Mouse (Mus musculus): ENCODE measurements around the gene Slc9a9.

Slc9a9 gene

GRCm38 (mm10) chr9:94838479-94839031 is 168.8 kb downstream of the Slc9a9 start:
- in situ Hi-C loops (cut with MboI): no loop called here

DNA sequence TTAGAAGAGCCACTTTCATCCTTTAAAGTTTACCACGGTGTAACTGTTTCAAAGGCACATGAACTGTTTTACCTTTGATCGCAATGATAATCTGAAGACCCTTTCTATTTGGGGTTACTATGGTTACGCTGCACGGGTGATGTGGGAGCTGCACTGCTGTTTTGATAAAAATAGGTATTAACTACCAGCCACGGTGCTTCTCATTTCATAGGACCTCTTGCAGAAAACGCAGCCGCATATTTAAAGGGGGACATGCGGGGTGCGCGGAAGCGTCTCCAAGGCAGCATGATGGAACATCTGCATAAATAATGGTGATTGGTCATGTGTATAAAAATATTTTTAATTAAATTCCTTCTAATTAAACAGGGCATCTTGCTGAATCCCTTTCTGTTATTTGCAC is 169.5 kb downstream of the Slc9a9 start:
- in situ Hi-C loops (cut with MboI): no loop called here

GRCm38 (mm10) chr9:94840398-94840797 is 170.7 kb downstream of the Slc9a9 start:
- in situ Hi-C loops (cut with MboI): no loop called here

DNA sequence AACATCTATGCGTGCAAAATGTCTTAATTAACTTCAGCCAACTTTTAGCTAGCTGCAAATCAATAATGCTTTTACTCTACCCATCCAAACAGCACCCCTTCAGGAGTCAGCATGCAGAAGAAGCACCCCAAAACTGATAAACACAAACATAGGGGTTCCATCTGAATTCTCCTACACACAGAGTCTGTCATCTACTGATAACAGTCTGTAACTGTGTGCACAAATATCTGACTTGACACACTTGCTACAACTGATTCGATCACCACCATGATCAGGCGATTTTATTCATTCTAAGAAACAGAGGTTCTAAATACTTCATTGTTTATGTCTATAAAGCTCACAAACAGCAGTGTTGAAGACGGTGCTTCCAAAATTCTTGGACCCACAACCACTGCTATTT is 171.3 kb downstream of the Slc9a9 start:
- in situ Hi-C loops (cut with MboI): no loop called here

DNA sequence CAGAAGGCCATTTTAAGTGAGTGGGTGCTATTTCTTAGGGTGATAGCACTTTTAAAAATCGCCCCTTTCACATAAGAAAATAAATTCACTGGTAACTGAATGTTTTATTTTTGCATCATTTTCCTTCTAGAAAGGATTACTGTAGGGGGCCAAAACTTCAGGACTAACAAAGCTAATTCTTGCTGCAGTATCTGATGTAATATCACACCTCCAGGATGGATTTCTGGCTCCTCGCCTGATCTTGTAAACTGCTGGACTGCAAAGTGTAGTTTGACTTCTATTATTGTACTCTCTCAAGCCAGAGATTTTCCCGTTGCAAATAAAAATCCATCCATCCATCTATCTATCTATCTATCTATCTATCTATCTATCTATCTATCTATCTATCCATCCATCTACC is 174.5 kb downstream of the Slc9a9 start:
- in situ Hi-C loops (cut with MboI): no loop called here

DNA sequence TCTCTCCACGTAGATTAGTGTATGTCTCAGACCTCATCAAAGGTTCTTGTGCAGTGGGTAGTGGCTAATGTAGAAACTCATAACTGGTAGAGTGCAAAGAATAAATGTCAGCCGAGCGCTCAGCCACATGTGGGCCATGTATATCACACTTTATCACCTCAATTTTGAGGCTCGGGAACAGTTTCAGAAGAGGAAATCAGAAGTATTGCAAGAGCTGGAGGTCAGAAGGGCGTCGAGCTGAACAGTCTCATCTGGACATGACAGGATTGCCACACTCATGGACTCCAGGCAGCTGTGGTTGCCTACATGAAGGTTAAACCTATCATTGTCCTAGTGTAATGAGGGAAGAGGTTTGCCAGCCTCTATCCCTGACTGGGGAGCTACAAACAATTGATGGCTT is 177.9 kb downstream of the Slc9a9 start:
- in situ Hi-C loops (cut with MboI): no loop called here

- in situ Hi-C loops (cut with MboI): no loop called here
Observed at GRCm38 (mm10) chr9:94851550-94851949, 181.8 kb downstream of the Slc9a9 start.

- in situ Hi-C loops (cut with MboI): no loop called here
Observed at GRCm38 (mm10) chr9:94856093-94856492, 186.4 kb downstream of the Slc9a9 start.

DNA sequence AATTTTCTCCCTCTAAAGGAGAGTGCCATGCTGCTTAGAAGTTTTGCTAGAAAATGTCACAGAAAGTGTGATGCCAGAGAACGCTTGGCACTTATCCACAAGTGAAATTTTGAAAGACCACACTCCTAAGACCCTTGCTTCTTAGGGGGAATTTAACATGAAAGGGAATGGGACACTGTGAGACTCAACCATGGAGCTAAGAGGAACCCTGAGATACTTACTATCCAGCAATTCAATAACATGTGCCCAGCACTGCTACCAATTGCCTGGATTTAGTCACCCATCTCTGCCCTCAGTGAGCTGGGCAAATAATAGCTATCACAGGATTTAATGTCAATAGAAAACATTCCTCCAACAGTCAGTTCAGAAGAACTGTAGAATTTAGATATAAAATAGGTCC is 198.8 kb downstream of the Slc9a9 start:
- in situ Hi-C loops (cut with MboI): no loop called here

GRCm38 (mm10) chr9:94869023-94869799 is 199.5 kb downstream of the Slc9a9 start:
- in situ Hi-C loops (cut with MboI): no loop called here

DNA sequence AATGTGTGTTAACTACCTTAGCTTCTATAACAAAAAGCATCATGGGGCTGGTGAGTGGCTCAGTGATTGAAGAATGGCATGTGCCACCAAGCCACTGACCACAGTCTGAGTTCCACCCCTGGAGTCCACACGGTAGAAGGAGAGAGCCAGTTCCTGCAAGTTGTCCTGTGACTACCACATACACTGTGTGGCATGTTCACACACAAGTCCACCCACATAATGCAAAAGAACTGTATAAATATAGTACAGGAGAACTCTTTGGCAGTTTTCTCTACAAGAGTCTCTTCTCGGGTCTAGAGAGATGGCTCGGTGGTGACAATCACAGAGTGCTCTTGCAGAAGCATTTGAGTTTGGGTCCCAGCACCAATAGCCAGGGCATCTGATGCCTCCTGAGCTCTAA is 212.8 kb downstream of the Slc9a9 start:
- in situ Hi-C loops (cut with MboI): no loop called here

- in situ Hi-C loops (cut with MboI): no loop called here
Observed at GRCm38 (mm10) chr9:94883435-94883834, 213.7 kb downstream of the Slc9a9 start.

GRCm38 (mm10) chr9:94885151-94885550 is 215.4 kb downstream of the Slc9a9 start:
- in situ Hi-C loops (cut with MboI): no loop called here

GRCm38 (mm10) chr9:94889647-94890046 is 219.9 kb downstream of the Slc9a9 start:
- in situ Hi-C loops (cut with MboI): no loop called here

- in situ Hi-C loops (cut with MboI): no loop called here
Observed at GRCm38 (mm10) chr9:94895882-94896281, 226.2 kb downstream of the Slc9a9 start.

- in situ Hi-C loops (cut with MboI): no loop called here
Observed at GRCm38 (mm10) chr9:94904180-94904579, 234.5 kb downstream of the Slc9a9 start.

DNA sequence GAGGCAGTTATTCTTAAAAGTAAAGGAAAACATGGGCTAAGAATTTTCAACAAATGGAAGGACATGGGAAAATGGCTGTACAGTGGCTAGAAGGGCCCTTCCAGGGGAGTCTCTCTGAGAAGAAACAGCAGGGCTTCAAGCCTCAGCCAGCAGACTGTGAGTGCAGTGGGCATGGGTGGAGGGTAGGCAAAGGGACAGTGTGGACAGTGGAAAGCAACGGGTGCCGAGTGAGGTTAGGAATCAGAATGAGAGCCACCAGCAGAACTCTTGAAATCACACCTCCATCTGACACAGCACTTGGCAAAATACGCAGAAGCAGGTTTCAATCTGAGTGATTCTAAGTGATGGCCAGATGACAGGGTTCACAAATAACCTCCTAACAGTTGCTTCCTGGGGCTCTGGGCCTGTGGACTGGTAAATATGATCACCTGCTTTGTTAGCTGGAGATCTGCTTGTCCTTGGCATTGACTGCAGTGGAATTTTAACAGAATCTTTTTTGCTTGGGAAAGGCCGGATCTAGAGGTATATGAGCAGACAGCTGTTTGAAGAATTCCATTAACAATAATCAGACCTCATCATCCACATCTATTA is 237.4 kb downstream of the Slc9a9 start:
- in situ Hi-C loops (cut with MboI): no loop called here

- in situ Hi-C loops (cut with MboI): no loop called here
Observed at GRCm38 (mm10) chr9:94912071-94912470, 242.4 kb downstream of the Slc9a9 start.

DNA sequence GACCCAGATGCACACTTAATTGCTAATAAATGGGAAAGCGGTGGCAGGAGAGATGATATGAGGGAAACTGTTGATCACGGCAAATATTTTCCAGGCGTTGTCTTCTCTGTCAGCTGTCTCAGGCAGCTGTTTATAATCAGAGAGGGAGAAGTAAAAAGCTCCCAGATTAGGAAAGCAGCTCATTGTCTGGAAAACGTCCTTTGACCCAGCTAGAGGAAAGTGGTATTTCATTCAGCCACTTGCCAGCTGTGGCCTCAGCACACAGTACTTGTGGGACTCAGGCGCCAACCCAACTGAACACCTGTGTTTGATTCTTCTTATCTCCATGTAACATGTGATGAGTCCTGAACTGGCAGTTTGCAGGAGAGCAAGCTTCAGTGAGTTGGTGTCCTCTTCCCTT is 252.4 kb downstream of the Slc9a9 start:
- in situ Hi-C loops (cut with MboI): no loop called here

DNA sequence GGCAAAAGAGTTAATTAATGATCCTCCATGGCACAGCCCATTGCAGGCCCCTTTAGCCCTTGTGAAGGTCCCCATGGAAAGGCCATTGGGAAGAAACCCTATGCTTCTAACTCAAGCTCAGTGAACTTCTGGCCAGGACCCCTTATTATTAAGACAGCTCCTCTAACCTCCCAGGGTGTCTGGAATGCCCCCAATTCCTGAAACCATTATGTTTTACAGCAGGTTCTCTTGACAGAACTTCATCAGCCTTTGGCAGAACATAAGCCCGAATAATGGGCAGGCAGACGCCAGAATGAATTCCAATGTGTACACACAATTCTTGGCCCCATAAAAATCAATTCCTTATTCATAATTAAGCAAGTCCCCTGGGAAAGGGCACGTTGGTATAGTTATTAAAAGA is 256.1 kb downstream of the Slc9a9 start:
- in situ Hi-C loops (cut with MboI): no loop called here

- in situ Hi-C loops (cut with MboI): no loop called here
Observed at GRCm38 (mm10) chr9:94927101-94927500, 257.4 kb downstream of the Slc9a9 start.

GRCm38 (mm10) chr9:94945569-94946135 is 275.9 kb downstream of the Slc9a9 start:
- in situ Hi-C loops (cut with MboI): no loop called here

- in situ Hi-C loops (cut with MboI): no loop called here
Observed at GRCm38 (mm10) chr9:94947246-94947645, 277.5 kb downstream of the Slc9a9 start.

Data from mature B cell (primary cell).